Mouse (Mus musculus) gastrocnemius, postnatal 25 days (tissue): Measurements from ENCODE around the gene Jag2. TPM values are rescaled to one million over a fixed set of nuclear protein-coding genes. Genes with fewer than 3 reads are reported as not detected.

Experiments used
- DNase-seq: peaks from one replicate; pipeline ENCODE4 v3.0.0; 2022
- long read RNA-seq, 2 experiments: library from polyadenylated mRNA; stranded (forward); transcript quantifications; one replicate each; pipeline ENCODE4 v2.0.0; 2021
- total RNA-seq, 2 experiments: library from RNA; stranded (reverse); gene quantifications; 1 replicate in 1 of 2; 2 replicates in 1 of 2; pipeline ENCODE4 v1.2.3; 2021

Jag2 gene
- total RNA-seq = 10 to 100 TPM; 20.4 to 21.8 TPM
- long read RNA-seq, experiment 1, partial matches to known transcripts = 5 of 8 reads
- long read RNA-seq, experiment 1, other reads (novel, unspliced or antisense) = 3 of 8 reads
- long read RNA-seq, experiment 2, partial matches to known transcripts = 2 of 6 reads
- long read RNA-seq, experiment 2, other reads (novel, unspliced or antisense) = 4 of 6 reads

- peak; percentile 82 for DNase-seq
Observed at GRCm38 (mm10) chr12:112929562-112930352, at the start of gene Jag2. Gene Jag2, minus strand, starts transcription at chr12:112929776.

- DNase-seq = no peak
Observed at GRCm38 (mm10) chr12:112977156-112977555, 47.6 kb upstream of the Jag2 start.

- DNase-seq = peak; percentile 89
Observed at GRCm38 (mm10) chr12:112976371-112977073, 46.9 kb upstream of the Jag2 start, which contains the start of gene Btbd6. Gene Btbd6, plus strand, starts transcription at chr12:112976482.

- DNase-seq = no peak
Observed at GRCm38 (mm10) chr12:112974736-112975135, 45.2 kb upstream of the Jag2 start.

- no peak for DNase-seq
Observed at GRCm38 (mm10) chr12:112969616-112970015, 40.0 kb upstream of the Jag2 start.

- DNase-seq = no peak
Observed at GRCm38 (mm10) chr12:112968943-112969342, 39.4 kb upstream of the Jag2 start.

- DNase-seq = no peak
Observed at GRCm38 (mm10) chr12:112965783-112966182, 36.2 kb upstream of the Jag2 start.

GRCm38 (mm10) chr12:112961872-112962271 lies 32.3 kb upstream of the Jag2 start:
- no peak for DNase-seq

- peak; percentile 72 for DNase-seq
Observed at GRCm38 (mm10) chr12:112961428-112961827, 31.9 kb upstream of the Jag2 start.

GRCm38 (mm10) chr12:112959421-112959820 lies 29.8 kb upstream of the Jag2 start:
- no peak for DNase-seq

GRCm38 (mm10) chr12:112958303-112958702 lies 28.7 kb upstream of the Jag2 start:
- no peak for DNase-seq

GRCm38 (mm10) chr12:112955800-112956199 lies 26.2 kb upstream of the Jag2 start:
- DNase-seq = peak; percentile 55

- no peak for DNase-seq
Observed at GRCm38 (mm10) chr12:112952926-112953565, 23.5 kb upstream of the Jag2 start.

GRCm38 (mm10) chr12:112952433-112952832 lies 22.9 kb upstream of the Jag2 start:
- no peak for DNase-seq

GRCm38 (mm10) chr12:112951150-112951842 lies 21.7 kb upstream of the Jag2 start:
- DNase-seq = no peak

- DNase-seq = no peak
Observed at GRCm38 (mm10) chr12:112950761-112951129, 21.2 kb upstream of the Jag2 start.

GRCm38 (mm10) chr12:112950040-112950760 lies 20.6 kb upstream of the Jag2 start:
- peak; percentile 85 for DNase-seq

- DNase-seq = no peak
Observed at GRCm38 (mm10) chr12:112947307-112947706, 17.7 kb upstream of the Jag2 start.

- no peak for DNase-seq
Observed at GRCm38 (mm10) chr12:112943669-112944068, 14.1 kb upstream of the Jag2 start.

- peak; percentile 79 for DNase-seq
Observed at GRCm38 (mm10) chr12:112941776-112942713, 12.5 kb upstream of the Jag2 start, which contains the start of gene Nudt14. Gene Nudt14, minus strand, starts transcription at chr12:112942124.
